Mouse (Mus musculus) layer of hippocampus, adult 8-10 months (tissue): ENCODE data around the gene P2rx4. TPM values are rescaled to one million over a fixed set of nuclear protein-coding genes. Genes with fewer than 3 reads are reported as not detected.
"Not testable (repeated sequence)": the region's sequence is repeated elsewhere in the genome, so short reads cannot be mapped to it uniquely, and the experiment has no call there.

Experiments used
- DNase-seq, 2 experiments: peaks; one replicate each; pipeline ENCODE4 v3.0.0; 2022; ENCODE audit warnings: low spot score in 2 of 2
- total RNA-seq, 4 experiments: library from RNA; stranded (reverse); gene quantifications; 2 replicates each; pipeline ENCODE4 v1.2.4; 2022

Gene P2rx4
- 10 to 100 TPM; 16.6 to 28.6 (median 20.2) TPM for total RNA-seq

- DNase-seq = peak; percentile 84 to 89
These were observed at the start of gene P2rx4 for GRCm38 (mm10) chr5:122707276-122708181. TSS of gene P2rx4 (plus strand) at chr5:122707544.

GRCm38 (mm10) chr5:122662501-122662900 is 44.8 kb upstream of the P2rx4 start:
- DNase-seq = no peak

GRCm38 (mm10) chr5:122665036-122665435 is 42.3 kb upstream of the P2rx4 start:
- no peak for DNase-seq

- DNase-seq = no peak
These were observed 38.1 kb upstream of the P2rx4 start for GRCm38 (mm10) chr5:122668981-122669897.

- DNase-seq = not testable (repeated sequence)
These were observed 35.7 kb upstream of the P2rx4 start for GRCm38 (mm10) chr5:122671641-122672040.

GRCm38 (mm10) chr5:122672298-122672697 is 35.0 kb upstream of the P2rx4 start:
- no peak for DNase-seq

- DNase-seq = no peak
These were observed 31.3 kb upstream of the P2rx4 start for GRCm38 (mm10) chr5:122676002-122676401.

GRCm38 (mm10) chr5:122677983-122678382 is 29.4 kb upstream of the P2rx4 start:
- no peak for DNase-seq

GRCm38 (mm10) chr5:122679881-122680280 is 27.5 kb upstream of the P2rx4 start:
- DNase-seq = peak; percentile 23 to 42

- no peak for DNase-seq
These were observed 26.1 kb upstream of the P2rx4 start for GRCm38 (mm10) chr5:122681276-122681675.

GRCm38 (mm10) chr5:122683926-122684325 is 23.4 kb upstream of the P2rx4 start:
- DNase-seq = no peak

- no peak for DNase-seq
These were observed 20.0 kb upstream of the P2rx4 start for GRCm38 (mm10) chr5:122687391-122687790.

GRCm38 (mm10) chr5:122689153-122689552 is 18.2 kb upstream of the P2rx4 start:
- no peak for DNase-seq

- DNase-seq = no peak
These were observed 16.9 kb upstream of the P2rx4 start for GRCm38 (mm10) chr5:122690486-122690885.

- peak; percentile 37 to 60 for DNase-seq
These were observed 13.7 kb upstream of the P2rx4 start for GRCm38 (mm10) chr5:122693431-122694207.

- no peak for DNase-seq
These were observed 11.8 kb upstream of the P2rx4 start for GRCm38 (mm10) chr5:122695516-122695915.

GRCm38 (mm10) chr5:122698041-122698700 is 9.2 kb upstream of the P2rx4 start:
- DNase-seq = no peak

GRCm38 (mm10) chr5:122698701-122699060 is 8.7 kb upstream of the P2rx4 start:
- no peak for DNase-seq

- no peak for DNase-seq
These were observed 7.1 kb upstream of the P2rx4 start for GRCm38 (mm10) chr5:122700109-122700836.

- no peak for DNase-seq
These were observed 6.5 kb upstream of the P2rx4 start for GRCm38 (mm10) chr5:122700837-122701212.
